Mouse (Mus musculus) stomach, postnatal 0 days (tissue): Measurements from ENCODE around the gene Ntf5. TPM values are rescaled to one million over a fixed set of nuclear protein-coding genes. Genes with fewer than 3 reads are reported as not detected.

Experiments used
- ATAC-seq: fragments of 200-750 bp; cut with Nextera tagmentation; 2 replicates; pipeline ENCODE4 v1.8.0; 2017; ENCODE audit not compliant: low FRiP score, low TSS enrichment
- DNase-seq: peaks from one replicate; pipeline ENCODE4 v3.0.0-alpha.2; 2016; ENCODE audit warnings: low spot score
- H3K27ac ChIP-seq: fragments of 300-500 bp; sonication (generic); replicated peaks from 2 replicates; pipeline ENCODE4 v1.5.1; 2014; ENCODE audit warnings: mild to moderate bottlenecking, control low read depth
- H3K27me3 ChIP-seq: fragments of 300-500 bp; sonication (generic); 2 replicates; pipeline ENCODE4 v1.6.1; 2014; ENCODE audit warnings: low read length; ENCODE audit not compliant: control insufficient read depth, insufficient read depth
- H3K36me3 ChIP-seq: fragments of 300-500 bp; sonication (generic); 2 replicates; pipeline ENCODE4 v1.6.1; 2014; ENCODE audit warnings: low read length, mixed read lengths; ENCODE audit not compliant: control insufficient read depth, insufficient read depth
- H3K4me1 ChIP-seq: fragments of 300-500 bp; sonication (generic); replicated peaks from 2 replicates; pipeline ENCODE4 v1.6.1; 2014; ENCODE audit warnings: antibody characterized with exemption; ENCODE audit not compliant: control insufficient read depth, insufficient read depth
- H3K4me2 ChIP-seq: fragments of 300-500 bp; sonication (generic); replicated peaks from 2 replicates; pipeline ENCODE4 v1.6.1; 2014; ENCODE audit warnings: low read depth, mild to moderate bottlenecking, control low read depth, moderate library complexity
- H3K4me3 ChIP-seq: fragments of 300-500 bp; sonication (generic); 2 replicates; pipeline ENCODE4 v1.5.1; 2014; ENCODE audit warnings: low read depth, low read length, control low read depth
- H3K9ac ChIP-seq: fragments of 300-500 bp; sonication (generic); 2 replicates; pipeline ENCODE4 v1.6.1; 2014; ENCODE audit warnings: mild to moderate bottlenecking, low read length, control low read depth, mixed read lengths
- H3K9me3 ChIP-seq: fragments of 300-500 bp; sonication (generic); 2 replicates; pipeline ENCODE4 v1.6.1; 2016; ENCODE audit warnings: low read length; ENCODE audit not compliant: control insufficient read depth
- CTCF ChIP-seq: IDR thresholded peaks from 2 replicates; pipeline ENCODE4 v1.5.1; 2016; ENCODE audit warnings: antibody characterized with exemption, low read depth, mild to moderate bottlenecking, moderate library complexity
- EP300 ChIP-seq: optimal IDR thresholded peaks from 2 replicates; pipeline ENCODE3; 2016; ENCODE audit warnings: antibody characterized with exemption
- WGBS: fragments of 180-500 bp; shearing (Covaris S2); extraction: QIAGEN DNeasy Blood & Tissue Kit; methylation state at CpG from one replicate; pipeline ENCODE4 v1.1.7; 2014; 5-methylcytosine and 5-hydroxymethylcytosine counted together
- polyA plus RNA-seq: library from polyadenylated mRNA; unstranded; fragments of >200 nt; fragmentation: Nextera tagmentation; extraction: Ambion mirVana; gene quantifications from 2 replicates; pipeline ENCODE4 v1.2.1, GENCODE M21; 2015

The Ntf5 gene
- polyA plus RNA-seq, 1 experiment from 2014 or later = 1.5 TPM

DNA sequence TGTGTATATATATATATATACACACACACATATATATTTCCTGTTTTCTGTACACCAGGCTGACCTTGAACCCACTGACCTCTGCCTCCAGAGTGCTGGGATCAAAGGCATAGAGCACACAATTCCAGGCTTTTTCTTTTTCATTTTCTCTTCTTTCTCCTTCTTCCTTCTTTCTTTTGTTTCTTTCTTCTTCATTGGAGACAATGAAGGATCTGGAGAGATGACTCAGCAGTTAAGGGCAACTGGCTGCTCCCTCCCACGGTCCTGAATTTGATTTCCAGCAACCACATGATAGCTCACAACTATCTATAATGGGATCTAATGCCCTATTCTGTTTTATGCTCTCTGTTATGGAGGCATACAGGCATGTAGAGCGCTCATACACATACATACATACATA is 16.7 kb upstream of the Ntf5 start:
- Histone ChIP-seq H3K27ac (no peak overlapping the region), H3K27me3 (no peaks in the 10 kb centered on the region), H3K36me3 (peaks cover 8% of the 10 kb centered on the region; the same call in 1 of the 2 replicates), H3K4me3 (no peak overlapping the region), H3K4me1 (peaks cover 4% of the 10 kb centered on the region; the same call in 1 of the 2 replicates), H3K9ac (no peak overlapping the region), H3K9me3 (no peaks in the 10 kb centered on the region), H3K4me2 (no peak overlapping the region)
- ATAC-seq (no peak), DNase-seq (no peak)
- TF ChIP-seq EP300 = no peak
- no peak for TF ChIP-seq CTCF
- WGBS = 75% methylated on average over 2 of the region's 2 CpGs

DNA sequence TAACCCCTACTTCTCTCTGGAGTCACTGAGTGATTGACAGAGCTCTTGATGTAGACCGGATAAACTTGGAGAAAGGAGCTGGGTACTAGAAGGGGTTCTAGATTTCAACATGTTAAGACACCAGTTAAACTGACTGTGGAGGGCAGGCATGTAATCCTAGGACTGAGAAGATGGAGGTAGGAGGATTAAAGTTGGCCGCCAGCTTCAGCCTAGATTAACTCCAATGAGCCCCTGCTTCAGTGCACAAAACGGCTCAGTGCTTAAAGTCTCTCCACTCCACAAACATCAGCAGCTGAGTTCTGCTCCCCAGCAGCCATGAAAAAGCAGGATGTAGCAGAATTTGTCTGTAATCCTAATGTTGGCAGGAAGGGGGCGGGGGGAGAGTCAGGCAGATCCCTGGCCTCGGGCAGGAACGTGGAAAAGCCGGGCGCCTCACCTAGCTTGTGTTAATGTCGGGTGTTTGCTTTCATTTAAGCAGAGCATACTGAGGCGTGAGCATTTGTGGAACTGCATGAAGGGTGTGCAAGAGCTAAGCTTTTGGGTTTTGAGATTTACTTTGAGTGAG is 11.9 kb upstream of the Ntf5 start:
- no peak for ATAC-seq
- Histone ChIP-seq H3K9ac (no peak overlapping the region), H3K4me3 (no peak overlapping the region), H3K4me2 (no peak overlapping the region), H3K9me3 (no peaks in the 10 kb centered on the region), H3K36me3 (no peaks in the 10 kb centered on the region), H3K27me3 (peaks cover 12% of the 10 kb centered on the region), H3K27ac (no peak overlapping the region), H3K4me1 (no peaks in the 10 kb centered on the region; the same call in 1 of the 2 replicates)
- WGBS = 59% methylated on average over 10 of the region's 10 CpGs
- TF ChIP-seq EP300 (no peak), CTCF (no peak)
- DNase-seq = no peak

DNA sequence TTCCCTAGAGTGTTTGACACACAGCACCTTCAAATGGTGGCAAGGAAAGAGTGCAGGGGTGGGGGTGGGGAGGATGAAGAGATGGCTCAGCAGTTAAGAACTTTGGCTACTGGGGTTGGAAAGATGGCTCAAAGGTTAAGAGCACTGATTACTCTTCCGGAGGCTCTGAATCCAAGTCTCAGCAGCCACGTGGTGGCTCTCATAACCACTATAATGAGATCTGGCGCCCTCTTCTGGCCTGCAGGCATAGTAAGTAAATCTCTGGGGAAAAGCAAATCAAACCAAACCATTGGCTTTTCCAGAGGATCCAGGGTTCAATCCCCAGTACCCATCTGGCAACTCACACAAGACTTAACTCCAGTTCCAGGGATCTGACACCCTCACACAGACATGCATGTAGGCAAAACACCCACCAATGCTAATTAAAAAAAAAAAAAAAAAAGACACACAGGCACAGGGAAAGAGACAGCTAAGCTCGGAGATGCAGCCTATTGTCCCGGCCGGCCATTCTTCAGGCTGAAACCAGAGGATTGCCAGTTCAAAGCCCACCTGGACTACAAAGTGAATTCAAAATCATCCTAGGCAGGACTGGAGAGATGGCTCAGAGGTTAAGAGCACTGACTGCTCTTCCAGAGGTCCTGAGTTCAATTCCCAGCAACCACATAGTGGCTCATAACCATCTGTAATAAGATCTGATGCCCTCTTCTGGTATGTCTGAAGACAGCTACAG is 9.8 kb upstream of the Ntf5 start:
- Histone ChIP-seq H3K4me1 (no peaks in the 10 kb centered on the region; the same call in 1 of the 2 replicates), H3K27me3 (peaks cover 12% of the 10 kb centered on the region), H3K36me3 (no peaks in the 10 kb centered on the region), H3K4me3 (no peak overlapping the region), H3K4me2 (no peak overlapping the region), H3K9me3 (no peaks in the 10 kb centered on the region), H3K27ac (no peak overlapping the region), H3K9ac (no peak overlapping the region)
- TF ChIP-seq EP300 (no peak), CTCF (peak; percentile 77)
- 44% methylated on average over 6 of the region's 6 CpGs for WGBS
- DNase-seq (peak; percentile 83), ATAC-seq (no peak)

DNA sequence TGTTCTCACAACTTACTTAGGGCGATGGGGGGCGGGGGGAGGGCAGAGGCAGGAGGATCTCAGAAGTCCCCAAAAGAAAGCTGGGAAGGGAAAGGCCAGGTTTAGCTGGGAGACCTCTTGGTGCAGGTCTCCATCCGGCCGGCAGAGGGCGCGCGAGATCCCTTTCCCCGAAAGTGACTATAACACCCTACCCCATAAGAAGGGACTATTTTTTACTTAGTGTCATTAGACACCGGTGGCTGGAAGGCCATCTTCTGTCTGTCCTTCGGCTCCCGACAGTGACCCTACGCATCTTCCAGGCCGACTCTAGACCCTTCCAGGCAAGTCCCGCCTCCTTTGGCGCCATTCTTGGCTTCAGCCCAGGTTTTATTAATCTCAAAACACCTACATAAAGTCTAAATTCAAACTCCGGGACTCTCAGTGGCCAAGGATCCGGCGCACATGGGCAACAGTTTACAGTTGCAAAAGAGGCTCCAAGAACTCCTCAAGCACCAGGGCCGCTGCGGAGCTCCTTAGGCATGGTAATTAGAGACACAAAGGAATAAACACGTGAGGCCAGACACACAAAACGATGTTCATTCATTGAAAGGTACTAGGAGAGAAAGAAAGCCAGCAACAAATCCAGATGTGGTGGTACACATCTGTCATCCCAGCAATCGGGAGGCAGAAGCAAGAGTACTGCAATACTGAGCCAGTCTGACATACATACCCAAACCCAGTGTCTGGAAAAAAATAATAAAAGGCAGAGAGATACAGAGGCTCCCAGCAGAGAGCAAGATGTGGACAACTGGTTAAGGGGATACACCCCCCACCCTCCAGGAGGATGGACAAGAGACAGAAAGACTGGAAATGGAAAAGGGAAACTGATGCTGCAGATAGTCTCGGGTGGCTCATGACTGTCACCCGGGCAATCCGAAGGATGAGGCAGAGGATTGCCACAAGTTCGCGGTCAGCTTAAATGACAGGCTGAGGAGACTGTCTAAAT is 8.1 kb upstream of the Ntf5 start, which contains the start of gene Kcna7:
TSS of gene Kcna7 (plus strand) at position 563 of the 985 bp plus-strand sequence.
- Histone ChIP-seq H3K36me3 (no peaks in the 10 kb centered on the region), H3K27ac (no peak within 1 kb of the TSS), H3K9ac (0 out of 2 replicates have a peak within 1 kb of the TSS, but pooled peaks have one; percentile 13), H3K4me1 (no peaks in the 10 kb centered on the region; the same call in 1 of the 2 replicates), H3K27me3 (peaks cover 12% of the 10 kb centered on the region), H3K4me2 (peak within 1 kb of the TSS; percentile 58), H3K4me3 (peak within 1 kb of the TSS; percentile 42), H3K9me3 (no peaks in the 10 kb centered on the region)
- WGBS = 14% methylated on average over 28 of the region's 28 CpGs
- TF ChIP-seq CTCF = peak; percentile 87
- TF ChIP-seq EP300 = no peak
- peak; percentile 31; the same call in 1 of the 2 replicates for ATAC-seq
- DNase-seq = peak; percentile 57

DNA sequence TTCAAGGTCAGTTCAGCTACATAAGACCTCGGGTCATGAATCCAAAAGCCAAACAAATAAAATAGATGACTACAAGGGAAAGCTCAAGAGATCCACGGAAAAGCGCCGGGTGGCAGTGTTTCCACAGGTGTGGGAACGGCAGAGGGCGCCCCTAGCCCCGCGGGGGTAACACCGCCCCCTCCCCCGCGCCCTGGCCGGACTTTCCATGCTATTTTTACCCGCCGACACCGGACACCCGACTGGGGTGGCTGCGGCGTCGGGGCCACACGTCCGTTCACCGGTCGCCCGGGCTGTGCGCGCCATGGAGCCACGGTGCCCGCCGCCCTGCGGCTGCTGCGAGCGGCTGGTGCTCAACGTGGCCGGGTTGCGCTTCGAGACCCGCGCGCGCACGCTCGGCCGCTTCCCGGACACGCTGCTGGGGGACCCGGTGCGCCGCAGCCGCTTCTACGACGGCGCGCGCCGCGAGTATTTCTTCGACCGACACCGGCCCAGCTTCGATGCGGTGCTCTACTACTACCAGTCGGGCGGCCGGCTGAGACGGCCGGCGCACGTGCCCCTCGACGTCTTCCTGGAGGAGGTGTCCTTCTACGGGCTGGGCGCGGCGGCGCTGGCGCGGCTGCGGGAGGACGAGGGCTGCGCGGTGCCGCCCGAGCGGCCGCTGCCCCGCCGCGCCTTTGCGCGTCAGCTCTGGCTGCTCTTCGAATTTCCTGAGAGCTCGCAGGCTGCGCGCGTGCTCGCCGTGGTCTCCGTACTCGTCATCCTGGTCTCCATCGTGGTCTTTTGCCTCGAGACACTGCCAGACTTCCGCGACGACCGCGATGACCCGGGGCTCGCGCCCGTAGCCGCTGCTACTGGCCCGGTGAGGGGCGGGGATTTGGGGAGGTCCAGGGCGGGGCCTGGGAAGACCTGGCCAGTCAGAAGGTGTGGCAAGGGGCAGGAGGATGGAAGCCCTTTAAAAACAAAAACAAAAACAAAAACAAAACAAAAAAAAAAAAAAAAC is 7.0 kb upstream of the Ntf5 start:
- ATAC-seq (peak; percentile 47), DNase-seq (peak; percentile 35)
- H3K27me3 ChIP-seq = peaks cover 12% of the 10 kb centered on the region
- H3K4me3 ChIP-seq = peak overlapping the region; percentile 42
- H3K36me3 ChIP-seq = no peaks in the 10 kb centered on the region
- H3K4me2 ChIP-seq = peak overlapping the region; percentile 58
- no peaks in the 10 kb centered on the region; the same call in 1 of the 2 replicates for H3K4me1 ChIP-seq
- no peak overlapping the region for H3K27ac ChIP-seq
- WGBS = 1% methylated on average over 112 of the region's 114 CpGs
- 0 out of 2 replicates have a peak overlapping the region, but pooled peaks have one; percentile 13 for H3K9ac ChIP-seq
- TF ChIP-seq EP300 (no peak), CTCF (peak; percentile 35)
- H3K9me3 ChIP-seq = no peaks in the 10 kb centered on the region
